Mouse (Mus musculus) brain, embryonic 14.5 days (tissue): ENCODE data around the gene Rnf187.

Source experiments
- CTCF ChIP-seq: fragments of 200-500 bp; IDR thresholded peaks from 2 replicates; pipeline ENCODE4 v1.5.1; 2012; ENCODE audit warnings: inconsistent platforms, mild to moderate bottlenecking, moderate library complexity, borderline replicate concordance; ENCODE audit not compliant: insufficient read depth, insufficient read length; ENCODE audit errors: extremely low read depth
- POLR2A ChIP-seq: fragments of 200-500 bp; IDR thresholded peaks from 2 replicates; pipeline ENCODE4 v1.6.1; 2012; ENCODE audit warnings: mild to moderate bottlenecking, inconsistent platforms, borderline replicate concordance; ENCODE audit not compliant: poor library complexity, insufficient read depth, insufficient read length, severe bottlenecking; ENCODE audit errors: extremely low read depth

DNA sequence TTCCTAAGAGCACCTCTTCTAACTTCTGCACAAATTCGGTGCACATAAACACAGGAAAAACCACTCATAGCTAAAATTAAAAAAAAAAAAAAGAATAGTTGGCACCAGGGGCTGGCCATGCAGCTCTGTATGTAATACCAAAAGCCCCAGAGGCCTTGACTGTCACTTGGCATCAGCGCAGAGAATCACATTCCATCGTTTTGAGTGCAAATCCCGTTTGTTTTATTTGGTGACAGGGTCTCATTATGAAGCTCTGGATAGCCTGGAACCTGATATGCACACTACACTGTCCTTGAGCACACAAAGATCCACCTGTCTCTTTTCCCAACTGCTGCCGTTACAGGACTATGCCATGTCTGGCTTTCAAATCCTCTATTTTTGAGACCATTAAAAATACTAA, 12.5 kb upstream of the Rnf187 start:
- no peak for TF ChIP-seq CTCF
- no peak for TF ChIP-seq POLR2A
